Mouse (Mus musculus) gastrocnemius, postnatal 14 days (tissue): ENCODE data around the gene Pdha1. TPM values are rescaled to one million over a fixed set of nuclear protein-coding genes. Genes with fewer than 3 reads are reported as not detected.

Experiments used
- total RNA-seq, 2 experiments: library from RNA; stranded (reverse); gene quantifications; 2 replicates each; pipeline ENCODE4 v1.2.3; 2021

Gene Pdha1
- total RNA-seq, 2 experiments from 2014 or later, result 384 to 509 TPM

Other genes with a start within 250 kb of the Pdha1 start
- gene Map3k15, start 150.0 kb downstream of the Pdha1 start, total RNA-seq, result under 1 TPM; 0.16 to 0.40 TPM